Mouse (Mus musculus) hindbrain, embryonic 16.5 days (tissue): ENCODE measurements around the gene Ntrk3. TPM values are rescaled to one million over a fixed set of nuclear protein-coding genes. Genes with fewer than 3 reads are reported as not detected.

Experiments used
- ATAC-seq: fragments of 200-750 bp; cut with Nextera tagmentation; 2 replicates; pipeline ENCODE4 v1.8.0; 2017; ENCODE audit warnings: moderate TSS enrichment, moderate library complexity
- H3K27ac ChIP-seq: fragments of 300-500 bp; sonication (generic); 2 replicates; pipeline ENCODE4 v1.5.1; 2014; ENCODE audit warnings: low read depth, mild to moderate bottlenecking, control low read depth, low read length, moderate library complexity
- H3K27me3 ChIP-seq: fragments of 300-500 bp; sonication (generic); replicated peaks from 2 replicates; pipeline ENCODE4 v1.6.1; 2014; ENCODE audit warnings: low read length; ENCODE audit not compliant: control insufficient read depth, insufficient read depth
- H3K36me3 ChIP-seq: fragments of 300-500 bp; sonication (generic); 2 replicates; pipeline ENCODE4 v1.6.1; 2014; ENCODE audit warnings: mild to moderate bottlenecking, low read length, moderate library complexity, mixed read lengths; ENCODE audit not compliant: control insufficient read depth, insufficient read depth
- H3K4me1 ChIP-seq: fragments of 300-500 bp; sonication (generic); 2 replicates; pipeline ENCODE4 v1.6.1; 2014; ENCODE audit warnings: low read depth, low read length; ENCODE audit not compliant: control insufficient read depth, insufficient read depth
- H3K4me2 ChIP-seq: fragments of 300-500 bp; sonication (generic); 2 replicates; pipeline ENCODE4 v1.6.1; 2014; ENCODE audit warnings: mild to moderate bottlenecking, low read length, control low read depth, moderate library complexity
- H3K4me3 ChIP-seq: fragments of 300-500 bp; sonication (generic); 2 replicates; pipeline ENCODE4 v1.5.1; 2014; ENCODE audit warnings: mild to moderate bottlenecking, low read length, control low read depth, moderate library complexity
- H3K9ac ChIP-seq: fragments of 300-500 bp; sonication (generic); 2 replicates; pipeline ENCODE4 v1.6.1; 2014; ENCODE audit warnings: low read depth, mild to moderate bottlenecking, control low read depth, low read length, moderate library complexity
- H3K9me3 ChIP-seq: fragments of 300-500 bp; sonication (generic); 2 replicates; pipeline ENCODE4 v1.6.1; 2014; ENCODE audit warnings: mild to moderate bottlenecking, low read length, moderate library complexity; ENCODE audit not compliant: control insufficient read depth
- WGBS: fragments of 180-500 bp; shearing (Covaris S2); extraction: QIAGEN DNeasy Blood & Tissue Kit; methylation state at CpG from one replicate; pipeline ENCODE4 v1.1.7; 2014; 5-methylcytosine and 5-hydroxymethylcytosine counted together
- polyA plus RNA-seq: library from polyadenylated mRNA; unstranded; fragments of >200 nt; fragmentation: Nextera tagmentation; extraction: Ambion mirVana; gene quantifications from 2 replicates; pipeline ENCODE4 v1.2.1, GENCODE M21; 2015

Ntrk3 gene
- polyA plus RNA-seq, 1 experiment from 2014 or later = 23.8 TPM

DNA sequence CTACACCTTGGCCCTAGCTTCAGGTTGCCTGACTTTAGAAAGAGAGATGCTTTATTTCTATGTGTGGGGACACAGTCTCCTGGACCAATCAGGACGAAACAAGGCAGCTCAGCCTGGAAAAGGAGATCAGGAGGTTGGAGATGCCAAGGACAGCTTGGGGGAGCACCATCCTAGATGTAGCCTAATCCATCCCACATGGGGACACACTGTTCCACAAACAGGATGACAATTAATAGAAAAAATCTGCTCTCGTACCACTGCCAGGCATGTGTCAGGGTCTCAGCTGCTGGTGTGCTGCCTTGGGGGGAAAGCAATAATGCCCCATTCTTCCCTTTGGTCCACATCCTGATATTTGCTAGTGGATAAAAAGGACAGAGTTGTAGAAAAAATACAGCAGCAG is 289.0 kb downstream of the Ntrk3 start:
- no peak for ATAC-seq
- 88% methylated on average over 2 of the region's 2 CpGs for WGBS
- no peak overlapping the region for H3K9ac ChIP-seq
- H3K4me2 ChIP-seq = no peak overlapping the region
- no peak overlapping the region for H3K4me3 ChIP-seq
- no peaks in the 10 kb centered on the region; the same call in 1 of the 2 replicates for H3K36me3 ChIP-seq
- H3K4me1 ChIP-seq = no peaks in the 10 kb centered on the region
- H3K27me3 ChIP-seq = no peaks in the 10 kb centered on the region
- no peaks in the 10 kb centered on the region for H3K9me3 ChIP-seq
- H3K27ac ChIP-seq = no peak overlapping the region

GRCm38 (mm10) chr7:78443373-78444036 is 294.3 kb downstream of the Ntrk3 start:
- Histone ChIP-seq H3K4me3 (no peak overlapping the region), H3K36me3 (no peaks in the 10 kb centered on the region; the same call in 1 of the 2 replicates), H3K4me2 (no peak overlapping the region), H3K9me3 (no peaks in the 10 kb centered on the region), H3K27ac (no peak overlapping the region), H3K27me3 (no peaks in the 10 kb centered on the region), H3K4me1 (no peaks in the 10 kb centered on the region), H3K9ac (no peak overlapping the region)
- ATAC-seq = no peak
- 84% methylated on average over 5 of the region's 5 CpGs for WGBS

- no peaks in the 10 kb centered on the region; the same call in 1 of the 2 replicates for H3K36me3 ChIP-seq
- ATAC-seq = no peak
- no peaks in the 10 kb centered on the region for H3K4me1 ChIP-seq
These were observed 296.1 kb downstream of the Ntrk3 start for GRCm38 (mm10) chr7:78441706-78442105.

DNA sequence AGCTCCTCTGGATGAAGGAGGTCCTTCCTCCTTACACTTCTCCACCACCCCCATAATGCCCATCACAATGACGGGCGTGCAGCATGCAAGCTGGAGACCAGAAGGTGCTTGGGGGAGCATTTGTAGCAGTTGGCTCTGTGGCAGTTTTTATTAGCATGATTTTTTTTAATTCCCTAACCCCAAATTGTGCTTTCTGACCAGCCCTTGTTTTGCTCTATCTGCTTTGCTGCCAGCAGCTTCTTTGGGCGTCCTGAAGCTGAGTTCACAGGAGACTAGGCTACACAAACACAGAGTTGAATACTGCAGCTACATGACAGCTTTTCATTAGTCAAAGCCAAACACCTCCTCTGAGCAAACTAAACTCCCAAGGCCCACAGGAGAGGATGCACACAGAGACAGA is 296.9 kb downstream of the Ntrk3 start:
- Histone ChIP-seq H3K9me3 (no peaks in the 10 kb centered on the region), H3K4me2 (no peak overlapping the region), H3K27ac (no peak overlapping the region), H3K9ac (no peak overlapping the region), H3K36me3 (no peaks in the 10 kb centered on the region; the same call in 1 of the 2 replicates), H3K4me1 (no peaks in the 10 kb centered on the region), H3K4me3 (no peak overlapping the region), H3K27me3 (no peaks in the 10 kb centered on the region)
- no peak for ATAC-seq
- 74% methylated on average over 3 of the region's 3 CpGs for WGBS

More at GRCm38 (mm10) chr7:78441706-78442105, 296.1 kb downstream of the Ntrk3 start:
- no peaks in the 10 kb centered on the region for H3K9me3 ChIP-seq
- H3K9ac ChIP-seq = no peak overlapping the region
- H3K4me3 ChIP-seq = no peak overlapping the region
- no peak overlapping the region for H3K4me2 ChIP-seq
- no peak overlapping the region for H3K27ac ChIP-seq
- no peaks in the 10 kb centered on the region for H3K27me3 ChIP-seq

- ATAC-seq = no peak
- WGBS = 92% methylated on average over 6 of the region's 6 CpGs
- no peak overlapping the region for H3K9ac ChIP-seq
- no peak overlapping the region for H3K27ac ChIP-seq
- H3K9me3 ChIP-seq = no peaks in the 10 kb centered on the region
- H3K4me3 ChIP-seq = no peak overlapping the region
- no peak overlapping the region for H3K4me2 ChIP-seq
- H3K36me3 ChIP-seq = no peaks in the 10 kb centered on the region; the same call in 1 of the 2 replicates
- H3K4me1 ChIP-seq = no peaks in the 10 kb centered on the region
- no peaks in the 10 kb centered on the region for H3K27me3 ChIP-seq
These were observed 297.3 kb downstream of the Ntrk3 start for GRCm38 (mm10) chr7:78440476-78440875.

GRCm38 (mm10) chr7:78439361-78440120 is 298.3 kb downstream of the Ntrk3 start:
- H3K4me1 ChIP-seq = no peaks in the 10 kb centered on the region
- ATAC-seq = 0 out of 2 replicates have a peak, but pooled peaks have one; percentile 48
- no peak overlapping the region for H3K27ac ChIP-seq
- H3K4me3 ChIP-seq = no peak overlapping the region
- no peak overlapping the region for H3K4me2 ChIP-seq
- no peaks in the 10 kb centered on the region for H3K9me3 ChIP-seq
- no peak overlapping the region for H3K9ac ChIP-seq
- no peaks in the 10 kb centered on the region for H3K27me3 ChIP-seq
- 71% methylated on average over 9 of the region's 9 CpGs for WGBS
- no peaks in the 10 kb centered on the region; the same call in 1 of the 2 replicates for H3K36me3 ChIP-seq

- no peaks in the 10 kb centered on the region for H3K4me1 ChIP-seq
- WGBS = 56% methylated on average over 5 of the region's 5 CpGs
- no peak for ATAC-seq
- H3K9ac ChIP-seq = no peak overlapping the region
- H3K9me3 ChIP-seq = no peaks in the 10 kb centered on the region
- H3K4me2 ChIP-seq = no peak overlapping the region
- no peaks in the 10 kb centered on the region for H3K27me3 ChIP-seq
- H3K4me3 ChIP-seq = no peak overlapping the region
- no peaks in the 10 kb centered on the region for H3K36me3 ChIP-seq
- no peak overlapping the region for H3K27ac ChIP-seq
These were observed 304.1 kb downstream of the Ntrk3 start for GRCm38 (mm10) chr7:78433617-78434144.

DNA sequence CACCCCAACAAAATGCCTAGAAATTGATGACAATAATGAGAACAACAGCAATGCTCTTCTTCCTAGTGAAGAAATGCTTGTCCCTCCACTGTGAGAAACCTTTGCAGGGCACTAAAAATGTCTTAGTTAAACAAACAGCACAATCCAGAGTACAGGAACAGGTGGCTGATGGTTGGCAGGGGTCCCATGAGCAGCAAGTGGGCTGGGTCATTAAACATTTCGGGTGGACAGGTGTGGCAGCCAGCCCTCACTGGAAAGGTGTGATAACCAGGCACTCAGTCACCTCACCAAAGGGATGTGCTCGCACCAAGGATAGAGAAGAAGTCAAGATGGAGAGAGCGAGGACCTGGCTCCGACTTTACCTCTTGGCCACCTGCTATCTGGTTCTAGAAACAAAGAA is 306.2 kb downstream of the Ntrk3 start:
- Histone ChIP-seq H3K4me2 (no peak overlapping the region), H3K27me3 (no peaks in the 10 kb centered on the region), H3K9ac (no peak overlapping the region), H3K4me1 (no peaks in the 10 kb centered on the region), H3K27ac (no peak overlapping the region), H3K4me3 (no peak overlapping the region), H3K9me3 (no peaks in the 10 kb centered on the region), H3K36me3 (no peaks in the 10 kb centered on the region)
- WGBS = 89% methylated on average over 4 of the region's 4 CpGs
- ATAC-seq = no peak

DNA sequence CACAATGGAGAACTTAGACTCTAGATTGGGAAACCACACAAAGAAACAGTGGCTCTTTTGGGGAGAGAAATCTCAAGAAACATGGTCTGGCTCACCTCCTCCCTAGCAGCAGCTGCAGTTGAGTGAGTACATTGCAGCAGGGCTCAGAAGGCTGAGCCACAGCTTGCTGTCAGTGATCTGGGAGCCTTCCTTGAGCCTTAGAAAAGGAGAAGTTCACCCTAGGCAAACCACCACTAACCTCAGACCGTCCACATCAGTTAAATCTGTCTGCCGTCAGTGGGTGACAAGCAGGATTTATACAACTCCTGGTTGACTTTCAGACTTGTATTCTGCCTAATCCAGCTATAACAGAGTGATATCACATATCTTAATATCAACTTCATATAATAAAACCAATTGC is 325.6 kb downstream of the Ntrk3 start:
- Histone ChIP-seq H3K27me3 (no peaks in the 10 kb centered on the region), H3K9ac (no peak overlapping the region), H3K4me2 (no peak overlapping the region), H3K4me1 (no peaks in the 10 kb centered on the region), H3K4me3 (no peak overlapping the region), H3K36me3 (no peaks in the 10 kb centered on the region), H3K9me3 (no peaks in the 10 kb centered on the region), H3K27ac (no peak overlapping the region)
- ATAC-seq = no peak
- WGBS = 100% methylated on average over 2 of the region's 2 CpGs
